Mouse (Mus musculus): ENCODE results near the gene Nmrk1.

GRCm38 (mm10) chr19:18673116-18673515 lies 41.4 kb downstream of the Nmrk1 start:
- TF ChIP-seq GATA1 (IDR thresholded peaks at IDR 0.05; ENCODE audit: borderline replicate concordance, low read length) (no peak), FLI1 (IDR thresholded peaks at IDR 0.05; ENCODE audit: low read length) (no peak)
